Comparison of ENCODE assay signal across 17 mouse cellular contexts in the genomic region with DNA sequence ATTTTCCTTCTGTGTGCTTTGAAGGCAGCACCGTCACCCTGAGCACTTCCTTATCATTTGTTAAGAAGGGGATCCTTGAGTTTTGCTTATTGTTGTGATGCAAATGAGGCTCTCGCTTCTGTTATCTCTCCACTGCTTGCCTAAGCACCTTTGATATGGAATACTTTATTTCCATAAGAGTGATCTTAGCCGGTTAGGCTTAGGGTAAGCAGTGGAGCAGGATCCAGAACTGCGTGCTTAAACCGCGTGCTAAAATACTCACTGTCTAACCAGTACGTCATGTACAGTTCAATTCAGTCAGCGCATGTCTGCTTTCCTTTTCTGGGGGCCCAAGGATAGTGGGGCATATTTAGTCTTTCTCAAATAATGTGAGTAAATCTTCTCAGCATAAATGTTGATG. TPM values are rescaled to one million over a fixed set of nuclear protein-coding genes. Genes with fewer than 3 reads are reported as not detected.
DNase-seq lines count a peak whose midpoint lies in the region; ATAC-seq and TF ChIP-seq lines count a peak whose summit lies in the region.
"Had no signal": no experiment of that assay in that cellular context is flagged by ENCODE, and none has a peak within 500 bp of the region (broad histone marks: within the 10 kb centered on the region; RNA-seq: fewer than 3 reads in every experiment).

No protein-coding gene starts in this region.

- no peak overlapping the region for H3K27ac ChIP-seq in liver, embryonic 13.5 days
- H3K27ac ChIP-seq in forebrain, embryonic 14.5 days (ENCODE audit: low read depth, low read length) = peak overlapping the region; percentile 44; the same call in 1 of the 2 replicates
- no peak overlapping the region for H3K27ac ChIP-seq in midbrain, embryonic 11.5 days (ENCODE audit: low read depth, low read length)
- peak overlapping the region; percentile 73; the same call in 1 of the 2 replicates for H3K27ac ChIP-seq in olfactory bulb, adult 2 months (ENCODE audit: insufficient read depth, low read depth, low read length)
- H3K27ac ChIP-seq: macrophage; stomach, embryonic 15.5 days had no signal

- H3K4me3 ChIP-seq in liver, embryonic 13.5 days (replicated peaks) = no peak overlapping the region
- peak overlapping the region; percentile 22 for H3K4me3 ChIP-seq in forebrain, embryonic 14.5 days (ENCODE audit: low read depth, low read length)
- no peak overlapping the region for H3K4me3 ChIP-seq in midbrain, embryonic 11.5 days (ENCODE audit: low read depth, low read length)
- H3K4me3 ChIP-seq in olfactory bulb, adult 2 months (ENCODE audit: insufficient read depth, low read depth, low read length) = no peak overlapping the region
- H3K4me3 ChIP-seq: myocyte; stomach, embryonic 15.5 days had no signal

- no peaks in the 10 kb centered on the region for H3K36me3 ChIP-seq in liver, embryonic 13.5 days
- H3K36me3 ChIP-seq in forebrain, embryonic 14.5 days (ENCODE audit: control insufficient read depth, insufficient read depth, low read length) = no peaks in the 10 kb centered on the region
- H3K36me3 ChIP-seq in midbrain, embryonic 11.5 days (ENCODE audit: control insufficient read depth, insufficient read depth, low read length) = no peaks in the 10 kb centered on the region
- H3K36me3 ChIP-seq: stomach, embryonic 15.5 days had no signal

- H3K27me3 ChIP-seq in liver, embryonic 13.5 days = peaks cover 36% of the 10 kb centered on the region
- no peaks in the 10 kb centered on the region for H3K27me3 ChIP-seq in forebrain, embryonic 14.5 days (replicated peaks; ENCODE audit: control insufficient read depth, insufficient read depth, low read length)
- no peaks in the 10 kb centered on the region for H3K27me3 ChIP-seq in midbrain, embryonic 11.5 days (ENCODE audit: control insufficient read depth, insufficient read depth, low read length)
- H3K27me3 ChIP-seq: stomach, embryonic 15.5 days had no signal

- TF ChIP-seq POLR2A in olfactory bulb, adult 2 months (IDR thresholded peaks at IDR 0.05; ENCODE audit: insufficient read depth, low read depth, low read length) = no peak

- TF ChIP-seq CTCF in olfactory bulb, adult 2 months (IDR thresholded peaks at IDR 0.05; ENCODE audit: insufficient read depth, low read depth, low read length) = no peak

- no peak for DNase-seq in liver, embryonic 13.5 days
- no peak for DNase-seq in liver
- DNase-seq in forebrain, embryonic 14.5 days (ENCODE audit: low spot score) = peak; percentile 43
- peak; percentile 77 for DNase-seq in midbrain, embryonic 11.5 days (ENCODE audit: low spot score, missing footprints)
- DNase-seq: adrenal gland, adult 2 months; cerebellum, postnatal 14 days; gastrocnemius, postnatal 36 days; kidney, adult 11 months; kidney, postnatal 4 days; liver, postnatal 0 days had no signal

- H3K9me3 ChIP-seq in liver, embryonic 13.5 days (replicated peaks) = no peaks in the 10 kb centered on the region
- no peaks in the 10 kb centered on the region for H3K9me3 ChIP-seq in forebrain, embryonic 14.5 days (replicated peaks; ENCODE audit: control insufficient read depth, low read length)
- H3K9me3 ChIP-seq in midbrain, embryonic 11.5 days (ENCODE audit: control insufficient read depth, low read length) = no peaks in the 10 kb centered on the region
- H3K9me3 ChIP-seq: stomach, embryonic 15.5 days had no signal

- H3K4me1 ChIP-seq in liver, embryonic 13.5 days (replicated peaks) = peaks cover 15% of the 10 kb centered on the region
- H3K4me1 ChIP-seq in forebrain, embryonic 14.5 days (ENCODE audit: control insufficient read depth, insufficient read depth, low read length) = peaks cover 9% of the 10 kb centered on the region; the same call in 1 of the 2 replicates
- peaks cover 14% of the 10 kb centered on the region for H3K4me1 ChIP-seq in midbrain, embryonic 11.5 days (ENCODE audit: control insufficient read depth, insufficient read depth, low read length)
- H3K4me1 ChIP-seq in olfactory bulb, adult 2 months (ENCODE audit: control insufficient read depth, insufficient read depth, low read length) = no peaks in the 10 kb centered on the region
- H3K4me1 ChIP-seq: stomach, embryonic 15.5 days had no signal

- no peak overlapping the region for H3K4me2 ChIP-seq in liver, embryonic 13.5 days
- H3K4me2 ChIP-seq in forebrain, embryonic 14.5 days (ENCODE audit: low read length) = peak overlapping the region; percentile 62
- H3K4me2 ChIP-seq in midbrain, embryonic 11.5 days = no peak overlapping the region
- H3K4me2 ChIP-seq: stomach, embryonic 15.5 days had no signal

- H3K9ac ChIP-seq in liver, embryonic 13.5 days = no peak overlapping the region
- H3K9ac ChIP-seq in forebrain, embryonic 14.5 days (ENCODE audit: low read length) = peak overlapping the region; percentile 32; the same call in 1 of the 2 replicates
- no peak overlapping the region for H3K9ac ChIP-seq in midbrain, embryonic 11.5 days (ENCODE audit: low read length)
- H3K9ac ChIP-seq: liver, postnatal 0 days; stomach, embryonic 15.5 days had no signal

- WGBS in liver, embryonic 13.5 days (ENCODE audit: insufficient replicate concordance) = 47% methylated on average over 8 of the region's 8 CpGs
- 36% methylated on average over 8 of the region's 8 CpGs for WGBS in forebrain, embryonic 14.5 days
- WGBS in midbrain, embryonic 11.5 days = 23% methylated on average over 8 of the region's 8 CpGs
- 23% methylated on average over 8 of the region's 8 CpGs for WGBS in olfactory bulb, adult 2 months

- 0 out of 2 replicates have a peak, but pooled peaks have one; percentile 18 for ATAC-seq in liver, embryonic 13.5 days (ENCODE audit: low read depth)
- ATAC-seq in forebrain, embryonic 14.5 days = no peak
- peak; percentile 20; the same call in 1 of the 2 replicates for ATAC-seq in midbrain, embryonic 11.5 days (ENCODE audit: low FRiP score)
- ATAC-seq in erythroblast, adult 5-6 weeks (replicated peaks; ENCODE audit: low FRiP score, poor library complexity, severe bottlenecking) = no peak
- no peak for ATAC-seq in frontal cortex, adult (ENCODE audit: low TSS enrichment)
- ATAC-seq: CD4-positive, CD25-positive, alpha-beta regulatory T cell, adult 4 months; liver, postnatal 0 days had no signal

RNA-seq across cellular contexts. Expression of gene Csrnp3, which starts 3.1 kb away (rescaled TPM):
- 0.21 and 0.36 TPM in 2 replicates for polyA plus RNA-seq in liver, embryonic 13.5 days (2015; fragmentation: Nextera tagmentation; extraction: Ambion mirVana)
- 33.0 and 65.4 TPM in 2 replicates for polyA plus RNA-seq in forebrain, embryonic 14.5 days (2014; fragmentation: Nextera tagmentation; extraction: Ambion mirVana)
- polyA plus RNA-seq in midbrain, embryonic 11.5 days (2014; fragmentation: Nextera tagmentation; extraction: Ambion mirVana) = 15.0 and 19.3 TPM in 2 replicates
- polyA plus RNA-seq in olfactory bulb, adult 2 months (2012; ENCODE audit: insufficient read depth, insufficient read length, low replicate concordance, missing spikeins) = not detected in 2 replicates
- total RNA-seq in erythroblast, adult 5-6 weeks (2015; ENCODE audit: low replicate concordance) = not detected in 2 replicates
- 0.14 TPM in 1 of 2 replicates, not detected in the other for total RNA-seq in erythroblast, adult 5-6 weeks (2017; ENCODE audit: low replicate concordance)
- polyA plus RNA-seq: CD4-positive, CD25-positive, alpha-beta regulatory T cell, adult 4 months; liver, postnatal 0 days; macrophage had no signal

Comparison
In these comparisons a context has a peak if more than half of its experiments do, and no peak if none do; other contexts are left out.
1. ATAC-seq: peak in liver, embryonic 13.5 days (single experiment) and midbrain, embryonic 11.5 days (single experiment); none in forebrain, embryonic 14.5 days (single experiment), erythroblast, adult 5-6 weeks (single experiment) and frontal cortex, adult (single experiment).
2. DNase-seq: peak in forebrain, embryonic 14.5 days (single experiment) and midbrain, embryonic 11.5 days (single experiment); none in liver, embryonic 13.5 days (single experiment) and liver (single experiment).
3. H3K27ac ChIP-seq: peak in forebrain, embryonic 14.5 days (single experiment) and olfactory bulb, adult 2 months (single experiment); none in liver, embryonic 13.5 days (single experiment) and midbrain, embryonic 11.5 days (single experiment).
4. RNA of gene Csrnp3, which starts 3.1 kb away (polyA plus RNA-seq): 33.0 to 65.4 TPM in forebrain, embryonic 14.5 days and 15.0 to 19.3 TPM in midbrain, embryonic 11.5 days; 0.21 to 0.36 TPM in liver, embryonic 13.5 days and not detected in olfactory bulb, adult 2 months; every median in the first group is over 10 times any median in the second.